Mouse (Mus musculus) forebrain, embryonic 15.5 days (tissue): ENCODE measurements at regions not wholly inside any gene's neighbourhood (a gene's known extent, or its start where the extent isn't known, plus 50 kb on each side); places are given as distances from the start of the nearest gene placed in this dataset.

Source experiments
- ATAC-seq: fragments of 200-750 bp; cut with Nextera tagmentation; replicated peaks from 2 replicates; pipeline ENCODE4 v1.8.0; 2017; ENCODE audit warnings: mild to moderate bottlenecking, moderate TSS enrichment, moderate library complexity
- H3K27ac ChIP-seq: fragments of 300-500 bp; sonication (generic); replicated peaks from 2 replicates; pipeline ENCODE4 v1.5.1; 2015; ENCODE audit warnings: mild to moderate bottlenecking, inconsistent platforms
- H3K27me3 ChIP-seq: fragments of 300-500 bp; sonication (generic); 2 replicates; pipeline ENCODE4 v1.6.1; 2015; ENCODE audit warnings: inconsistent platforms
- H3K36me3 ChIP-seq: fragments of 300-500 bp; sonication (generic); 2 replicates; pipeline ENCODE4 v1.6.1; 2015; ENCODE audit warnings: mild to moderate bottlenecking, inconsistent platforms
- H3K4me1 ChIP-seq: fragments of 300-500 bp; sonication (generic); 2 replicates; pipeline ENCODE4 v1.6.1; 2015; ENCODE audit warnings: inconsistent platforms
- H3K4me2 ChIP-seq: fragments of 300-500 bp; sonication (generic); replicated peaks from 2 replicates; pipeline ENCODE4 v1.6.1; 2015; ENCODE audit warnings: mild to moderate bottlenecking, inconsistent platforms
- H3K4me3 ChIP-seq: fragments of 300-500 bp; sonication (generic); 2 replicates; pipeline ENCODE4 v1.5.1; 2015; ENCODE audit warnings: mild to moderate bottlenecking, inconsistent platforms
- H3K9ac ChIP-seq: fragments of 300-500 bp; sonication (generic); replicated peaks from 2 replicates; pipeline ENCODE4 v1.6.1; 2015; ENCODE audit warnings: mild to moderate bottlenecking, inconsistent platforms
- H3K9me3 ChIP-seq: fragments of 300-500 bp; sonication (generic); 2 replicates; pipeline ENCODE4 v1.6.1; 2016; ENCODE audit warnings: inconsistent platforms
- WGBS: fragments of 180-500 bp; shearing (Covaris S2); methylation state at CpG from one replicate; pipeline ENCODE4 v1.1.7; 2015; ENCODE audit warnings: mixed read lengths; 5-methylcytosine and 5-hydroxymethylcytosine counted together

DNA sequence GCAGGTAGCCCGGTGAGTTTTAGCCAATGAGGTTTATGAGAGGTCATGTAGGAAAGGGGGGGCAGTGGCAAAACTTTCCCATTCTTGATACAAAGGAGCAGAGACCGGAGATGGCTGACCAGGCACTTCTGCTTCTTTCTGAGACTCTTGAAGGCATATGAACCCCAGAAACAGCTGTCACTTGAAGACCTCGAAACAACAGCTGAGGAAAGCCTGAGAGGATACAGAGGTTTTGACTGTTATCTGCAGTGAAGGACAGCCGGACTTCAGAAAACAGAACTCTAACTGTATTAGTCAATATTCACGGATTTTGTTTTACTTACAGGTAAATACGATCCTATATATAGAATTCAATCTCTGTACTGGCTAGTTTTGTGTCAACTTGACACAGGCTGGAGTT, 50.0 kb upstream of the Tiparp start:
- Histone ChIP-seq H3K27me3 (no peaks in the 10 kb centered on the region), H3K36me3 (no peaks in the 10 kb centered on the region), H3K27ac (no peak overlapping the region), H3K4me2 (no peak overlapping the region), H3K9me3 (no peaks in the 10 kb centered on the region), H3K4me3 (no peak overlapping the region), H3K9ac (no peak overlapping the region), H3K4me1 (peaks cover 4% of the 10 kb centered on the region; the same call in 1 of the 2 replicates)
- 88% methylated on average over 6 of the region's 6 CpGs for WGBS
- ATAC-seq: no peak

GRCm38 (mm10) chr3:65477111-65477510, 51.1 kb upstream of the Tiparp start:
- Histone ChIP-seq H3K4me2 (no peak overlapping the region), H3K27me3 (no peaks in the 10 kb centered on the region), H3K9ac (no peak overlapping the region), H3K27ac (no peak overlapping the region), H3K4me3 (no peak overlapping the region), H3K9me3 (no peaks in the 10 kb centered on the region), H3K36me3 (no peaks in the 10 kb centered on the region), H3K4me1 (peaks cover under 1% of the 10 kb centered on the region; the same call in 1 of the 2 replicates)
- ATAC-seq: no peak
- WGBS: 84% methylated on average over 4 of the region's 4 CpGs

DNA sequence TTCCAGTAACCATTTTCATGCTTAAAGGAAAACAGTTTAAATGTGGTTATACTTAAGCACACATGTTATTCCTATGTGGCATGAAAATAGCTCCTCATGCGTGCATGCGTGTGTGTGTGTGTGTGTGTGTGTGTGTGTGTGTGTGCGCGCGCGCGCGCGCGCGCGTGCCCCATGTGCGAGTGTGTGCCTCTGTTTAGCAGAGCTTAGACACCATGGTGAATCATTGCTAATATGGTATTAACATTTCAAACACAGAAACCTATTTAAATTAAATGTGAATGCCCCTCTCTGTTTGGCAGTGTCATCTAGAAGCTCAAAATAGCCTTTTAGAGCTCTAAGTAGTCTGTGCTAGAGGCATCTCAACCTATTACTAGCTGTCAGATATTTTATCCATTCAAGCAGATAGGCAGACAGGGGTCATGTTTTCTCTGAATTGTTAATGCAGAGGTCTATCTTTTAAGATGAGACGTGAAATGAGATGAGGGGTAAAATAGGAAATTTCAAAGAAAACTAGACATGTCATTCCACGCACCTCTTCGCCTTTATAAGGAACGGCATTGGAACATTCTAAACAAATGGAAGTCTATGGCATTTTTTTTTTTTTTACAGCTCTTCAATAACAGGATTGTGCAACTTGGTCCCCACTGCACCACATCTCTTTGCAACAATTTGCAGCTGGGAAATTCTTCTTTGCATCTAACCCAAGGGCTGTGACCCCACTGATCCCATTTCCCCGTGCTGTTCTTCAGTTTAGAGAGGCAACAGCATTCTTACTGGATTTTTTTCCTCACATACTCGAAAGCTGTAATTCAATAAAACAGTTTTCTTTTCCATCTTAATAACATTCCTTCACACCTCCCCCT, 51.9 kb upstream of the Tiparp start:
- no peaks in the 10 kb centered on the region for H3K36me3 ChIP-seq
- H3K4me2 ChIP-seq: no peak overlapping the region
- H3K4me1 ChIP-seq: no peaks in the 10 kb centered on the region
- no peak overlapping the region for H3K9ac ChIP-seq
- no peaks in the 10 kb centered on the region for H3K9me3 ChIP-seq
- no peak overlapping the region for H3K4me3 ChIP-seq
- H3K27ac ChIP-seq: no peak overlapping the region
- no peaks in the 10 kb centered on the region for H3K27me3 ChIP-seq
- WGBS: 90% methylated on average over 19 of the region's 19 CpGs
- ATAC-seq: no peak

DNA sequence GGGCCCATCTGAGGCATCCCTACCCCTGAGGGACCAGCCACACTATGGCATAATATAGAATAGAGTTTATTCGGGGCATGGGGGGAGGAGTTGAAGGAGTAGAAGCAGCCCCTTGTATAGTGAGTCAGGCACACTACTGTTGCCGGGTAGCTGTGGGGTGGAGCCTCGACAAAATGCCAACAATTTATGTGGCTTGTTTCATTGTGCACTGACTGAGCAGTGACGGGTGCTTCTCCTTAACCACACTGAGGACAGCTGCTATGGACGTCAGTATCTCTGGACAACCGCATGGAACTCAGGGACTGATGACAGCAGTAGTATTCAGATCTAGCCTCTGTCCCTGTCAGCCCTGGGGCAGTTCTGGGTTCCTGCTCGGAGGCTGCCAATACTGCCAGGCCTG, 53.6 kb upstream of the Tiparp start:
- H3K9ac ChIP-seq: no peak overlapping the region
- ATAC-seq: no peak

GRCm38 (mm10) chr3:65471796-65472195, 56.4 kb upstream of the Tiparp start:
- no peak overlapping the region for H3K27ac ChIP-seq
- WGBS: 77% methylated on average over 7 of the region's 7 CpGs
- ATAC-seq: no peak

More for the DNA sequence above, 53.6 kb upstream of the Tiparp start:
- Histone ChIP-seq H3K36me3 (no peaks in the 10 kb centered on the region), H3K4me1 (no peaks in the 10 kb centered on the region), H3K27me3 (no peaks in the 10 kb centered on the region), H3K9me3 (no peaks in the 10 kb centered on the region), H3K4me2 (no peak overlapping the region), H3K27ac (no peak overlapping the region), H3K4me3 (no peak overlapping the region)
- 65% methylated on average over 7 of the region's 7 CpGs for WGBS

GRCm38 (mm10) chr3:65469207-65469606, 59.0 kb upstream of the Tiparp start:
- Histone ChIP-seq H3K9me3 (no peaks in the 10 kb centered on the region), H3K4me2 (no peak overlapping the region), H3K36me3 (no peaks in the 10 kb centered on the region), H3K27me3 (no peaks in the 10 kb centered on the region), H3K27ac (no peak overlapping the region), H3K4me3 (no peak overlapping the region), H3K4me1 (no peaks in the 10 kb centered on the region), H3K9ac (no peak overlapping the region)
- WGBS: 79% methylated on average over 4 of the region's 4 CpGs
- no peak for ATAC-seq

More at GRCm38 (mm10) chr3:65471796-65472195, 56.4 kb upstream of the Tiparp start:
- H3K36me3 ChIP-seq: no peaks in the 10 kb centered on the region
- H3K4me1 ChIP-seq: no peaks in the 10 kb centered on the region
- no peak overlapping the region for H3K4me3 ChIP-seq
- H3K9ac ChIP-seq: no peak overlapping the region
- no peaks in the 10 kb centered on the region for H3K27me3 ChIP-seq
- H3K4me2 ChIP-seq: no peak overlapping the region
- no peaks in the 10 kb centered on the region for H3K9me3 ChIP-seq

GRCm38 (mm10) chr3:65464769-65465168, 63.4 kb upstream of the Tiparp start:
- Histone ChIP-seq H3K36me3 (no peaks in the 10 kb centered on the region), H3K4me2 (no peak overlapping the region), H3K9ac (no peak overlapping the region), H3K27me3 (no peaks in the 10 kb centered on the region), H3K4me1 (peaks cover 8% of the 10 kb centered on the region; the same call in 1 of the 2 replicates), H3K27ac (no peak overlapping the region), H3K4me3 (no peak overlapping the region), H3K9me3 (no peaks in the 10 kb centered on the region)
- 62% methylated on average over 5 of the region's 5 CpGs for WGBS
- no peak for ATAC-seq

DNA sequence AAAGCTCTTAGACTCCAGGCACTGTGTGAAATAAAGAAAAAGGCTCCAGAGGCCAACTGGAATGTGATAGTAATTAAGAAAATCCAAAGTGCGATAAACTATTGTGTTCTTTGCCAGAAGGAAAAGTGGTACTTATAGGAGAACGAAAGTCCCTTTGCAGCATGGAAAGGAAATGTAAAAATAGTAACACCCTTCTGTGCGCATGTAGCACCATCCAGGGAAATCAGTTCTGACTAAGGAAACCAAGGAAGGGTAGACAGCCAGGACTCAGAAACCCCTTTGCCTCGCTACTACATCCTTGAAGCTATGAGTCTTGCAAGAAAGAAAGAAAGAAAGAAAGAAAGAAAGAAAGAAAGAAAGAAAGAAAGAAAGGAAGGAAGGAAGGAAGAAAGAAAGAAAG, 67.3 kb upstream of the Tiparp start:
- Histone ChIP-seq H3K4me3 (no peak overlapping the region), H3K36me3 (no peaks in the 10 kb centered on the region), H3K4me2 (no peak overlapping the region), H3K27ac (no peak overlapping the region), H3K4me1 (peaks cover 10% of the 10 kb centered on the region), H3K27me3 (no peaks in the 10 kb centered on the region), H3K9me3 (no peaks in the 10 kb centered on the region), H3K9ac (no peak overlapping the region)
- ATAC-seq: no peak
- 52% methylated on average over 4 of the region's 4 CpGs for WGBS

GRCm38 (mm10) chr3:65459702-65460101, 67.3 kb upstream of the Ssr3 start:
- Histone ChIP-seq H3K4me3 (no peak overlapping the region), H3K4me2 (no peak overlapping the region), H3K27ac (peak overlapping the region; percentile 36; the same call in 1 of the 2 replicates), H3K36me3 (no peaks in the 10 kb centered on the region), H3K27me3 (no peaks in the 10 kb centered on the region), H3K9ac (no peak overlapping the region), H3K4me1 (peaks cover 18% of the 10 kb centered on the region), H3K9me3 (no peaks in the 10 kb centered on the region)
- no peak for ATAC-seq
- WGBS: 64% methylated on average over 5 of the region's 5 CpGs

GRCm38 (mm10) chr3:65457931-65458330, 65.5 kb upstream of the Ssr3 start:
- no peak for ATAC-seq
- H3K4me2 ChIP-seq: no peak overlapping the region
- H3K27me3 ChIP-seq: no peaks in the 10 kb centered on the region
- H3K9ac ChIP-seq: no peak overlapping the region
- H3K27ac ChIP-seq: no peak overlapping the region
- 76% methylated on average over 6 of the region's 6 CpGs for WGBS
- H3K36me3 ChIP-seq: no peaks in the 10 kb centered on the region
- H3K4me3 ChIP-seq: no peak overlapping the region
- H3K4me1 ChIP-seq: peaks cover 18% of the 10 kb centered on the region
- no peaks in the 10 kb centered on the region for H3K9me3 ChIP-seq

- H3K4me3 ChIP-seq: no peak overlapping the region
- ATAC-seq: peak; percentile 97
- H3K36me3 ChIP-seq: no peaks in the 10 kb centered on the region
- no peaks in the 10 kb centered on the region for H3K9me3 ChIP-seq
- H3K4me2 ChIP-seq: 0 out of 2 replicates have a peak overlapping the region, but pooled peaks have one; percentile 5
- no peak overlapping the region for H3K9ac ChIP-seq
- peak overlapping the region; percentile 68 for H3K27ac ChIP-seq
- peaks cover 16% of the 10 kb centered on the region for H3K4me1 ChIP-seq
- WGBS: 9% methylated on average over 14 of the region's 14 CpGs
- no peaks in the 10 kb centered on the region for H3K27me3 ChIP-seq
Measured at GRCm38 (mm10) chr3:65455597-65456284, 63.3 kb upstream of the Ssr3 start.

DNA sequence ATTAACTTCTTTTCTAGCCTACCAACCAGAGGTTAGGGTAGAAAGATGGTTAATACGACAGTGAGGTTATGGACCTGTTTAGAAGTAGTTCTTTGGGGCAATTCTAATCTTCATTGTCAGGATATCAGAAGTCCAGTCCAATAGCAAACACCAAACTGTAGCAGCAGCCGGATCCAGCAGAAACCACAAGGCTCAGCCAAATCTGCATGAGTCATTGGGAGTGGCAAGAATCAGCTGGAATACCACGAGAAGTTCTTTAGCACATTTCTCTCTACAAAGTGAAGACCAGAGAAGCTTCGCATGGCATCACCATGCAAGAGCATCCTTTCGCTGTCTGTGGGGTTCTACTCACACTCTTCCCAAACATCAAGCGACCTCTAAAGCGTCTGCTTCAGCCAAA, 61.9 kb upstream of the Ssr3 start:
- peaks cover 10% of the 10 kb centered on the region for H3K4me1 ChIP-seq
- H3K27ac ChIP-seq: no peak overlapping the region
- WGBS: 96% methylated on average over 7 of the region's 7 CpGs
- H3K36me3 ChIP-seq: no peaks in the 10 kb centered on the region
- H3K9ac ChIP-seq: no peak overlapping the region
- no peak overlapping the region for H3K4me3 ChIP-seq
- H3K9me3 ChIP-seq: no peaks in the 10 kb centered on the region
- H3K27me3 ChIP-seq: no peaks in the 10 kb centered on the region
- no peak for ATAC-seq
- H3K4me2 ChIP-seq: no peak overlapping the region
